Mouse (Mus musculus): ENCODE results near the gene Six3. TPM values are rescaled to one million over a fixed set of nuclear protein-coding genes. Genes with fewer than 3 reads are reported as not detected.

The Six3 gene
- polyA plus RNA-seq, 1 experiment from 2014 or later, result not detected

- H3K27ac ChIP-seq (replicated peaks), result no peak overlapping the region
- no peak for DNase-seq (ENCODE audit: low spot score)
- H3K4me2 ChIP-seq (replicated peaks; ENCODE audit: low read depth), result no peak overlapping the region
- H3K9ac ChIP-seq (ENCODE audit: low read length), result no peak overlapping the region
- H3K4me1 ChIP-seq (replicated peaks; ENCODE audit: control insufficient read depth, insufficient read depth), result no peaks in the 10 kb centered on the region
- no peaks in the 10 kb centered on the region for H3K36me3 ChIP-seq (ENCODE audit: control insufficient read depth, insufficient read depth, low read length)
- no peaks in the 10 kb centered on the region for H3K9me3 ChIP-seq (ENCODE audit: control insufficient read depth, low read length)
- TF ChIP-seq EP300 (optimal IDR thresholded peaks at IDR 0.05) (no peak), CTCF (IDR thresholded peaks at IDR 0.05; ENCODE audit: low read depth) (no peak)
- 89% methylated on average over 4 of the region's 4 CpGs for WGBS
- H3K4me3 ChIP-seq (ENCODE audit: low read depth, low read length), result no peak overlapping the region
- H3K27me3 ChIP-seq (ENCODE audit: control insufficient read depth, insufficient read depth, low read length), result no peaks in the 10 kb centered on the region
- no peak for ATAC-seq (ENCODE audit: low FRiP score, low TSS enrichment)
Observed at GRCm38 (mm10) chr17:85584170-85584569, 29.2 kb upstream of the Six3 start.

- H3K4me1 ChIP-seq (replicated peaks; ENCODE audit: control insufficient read depth, insufficient read depth), result no peaks in the 10 kb centered on the region
- DNase-seq (ENCODE audit: low spot score), result no peak
- ATAC-seq (ENCODE audit: low FRiP score, low TSS enrichment), result no peak
- H3K36me3 ChIP-seq (ENCODE audit: control insufficient read depth, insufficient read depth, low read length), result no peaks in the 10 kb centered on the region
- WGBS, result 63% methylated on average over 7 of the region's 7 CpGs
- H3K27ac ChIP-seq (replicated peaks), result no peak overlapping the region
- no peak overlapping the region for H3K4me2 ChIP-seq (replicated peaks; ENCODE audit: low read depth)
- H3K4me3 ChIP-seq (ENCODE audit: low read depth, low read length), result no peak overlapping the region
- H3K9ac ChIP-seq (ENCODE audit: low read length), result no peak overlapping the region
- no peak for TF ChIP-seq EP300 (optimal IDR thresholded peaks at IDR 0.05)
- TF ChIP-seq CTCF (IDR thresholded peaks at IDR 0.05; ENCODE audit: low read depth), result no peak
- no peaks in the 10 kb centered on the region for H3K9me3 ChIP-seq (ENCODE audit: control insufficient read depth, low read length)
- no peaks in the 10 kb centered on the region for H3K27me3 ChIP-seq (ENCODE audit: control insufficient read depth, insufficient read depth, low read length)
Observed at GRCm38 (mm10) chr17:85584573-85584972, 28.8 kb upstream of the Six3 start.

- Histone ChIP-seq H3K4me3 (ENCODE audit: low read depth, low read length) (no peak overlapping the region), H3K9me3 (ENCODE audit: control insufficient read depth, low read length) (0 out of 2 replicates have a peak, but pooled peaks cover 2% of the 10 kb centered on the region), H3K27ac (replicated peaks) (no peak overlapping the region), H3K36me3 (ENCODE audit: control insufficient read depth, insufficient read depth, low read length) (no peaks in the 10 kb centered on the region), H3K27me3 (ENCODE audit: control insufficient read depth, insufficient read depth, low read length) (no peaks in the 10 kb centered on the region), H3K9ac (ENCODE audit: low read length) (no peak overlapping the region), H3K4me1 (replicated peaks; ENCODE audit: control insufficient read depth, insufficient read depth) (no peaks in the 10 kb centered on the region), H3K4me2 (replicated peaks; ENCODE audit: low read depth) (no peak overlapping the region)
- TF ChIP-seq CTCF (IDR thresholded peaks at IDR 0.05; ENCODE audit: low read depth) (no peak), EP300 (optimal IDR thresholded peaks at IDR 0.05) (no peak)
- WGBS, result 83% methylated on average over 5 of the region's 5 CpGs
- ATAC-seq (ENCODE audit: low FRiP score, low TSS enrichment) (no peak), DNase-seq (ENCODE audit: low spot score) (no peak)
Observed at GRCm38 (mm10) chr17:85585779-85586178, 27.6 kb upstream of the Six3 start.

GRCm38 (mm10) chr17:85591976-85592375, 21.4 kb upstream of the Six3 start:
- H3K4me1 ChIP-seq (replicated peaks; ENCODE audit: control insufficient read depth, insufficient read depth), result no peaks in the 10 kb centered on the region
- H3K4me2 ChIP-seq (replicated peaks; ENCODE audit: low read depth), result no peak overlapping the region
- H3K27ac ChIP-seq (replicated peaks), result no peak overlapping the region
- ATAC-seq (ENCODE audit: low FRiP score, low TSS enrichment) (no peak), DNase-seq (ENCODE audit: low spot score) (no peak)
- no peaks in the 10 kb centered on the region for H3K36me3 ChIP-seq (ENCODE audit: control insufficient read depth, insufficient read depth, low read length)
- WGBS, result 53% methylated on average over 6 of the region's 6 CpGs
- no peak overlapping the region for H3K9ac ChIP-seq (ENCODE audit: low read length)
- 0 out of 2 replicates have a peak, but pooled peaks cover 3% of the 10 kb centered on the region for H3K9me3 ChIP-seq (ENCODE audit: control insufficient read depth, low read length)
- H3K27me3 ChIP-seq (ENCODE audit: control insufficient read depth, insufficient read depth, low read length), result no peaks in the 10 kb centered on the region
- TF ChIP-seq CTCF (IDR thresholded peaks at IDR 0.05; ENCODE audit: low read depth) (no peak), EP300 (optimal IDR thresholded peaks at IDR 0.05) (no peak)
- no peak overlapping the region for H3K4me3 ChIP-seq (ENCODE audit: low read depth, low read length)

- no peaks in the 10 kb centered on the region for H3K4me1 ChIP-seq (replicated peaks; ENCODE audit: control insufficient read depth, insufficient read depth)
- no peak overlapping the region for H3K4me3 ChIP-seq (ENCODE audit: low read depth, low read length)
- DNase-seq (ENCODE audit: low spot score), result no peak
- 63% methylated on average over 10 of the region's 10 CpGs for WGBS
- no peak for ATAC-seq (ENCODE audit: low FRiP score, low TSS enrichment)
- H3K27ac ChIP-seq (replicated peaks), result no peak overlapping the region
- H3K4me2 ChIP-seq (replicated peaks; ENCODE audit: low read depth), result no peak overlapping the region
- H3K27me3 ChIP-seq (ENCODE audit: control insufficient read depth, insufficient read depth, low read length), result no peaks in the 10 kb centered on the region
- TF ChIP-seq EP300 (optimal IDR thresholded peaks at IDR 0.05) (no peak), CTCF (IDR thresholded peaks at IDR 0.05; ENCODE audit: low read depth) (no peak)
- 0 out of 2 replicates have a peak, but pooled peaks cover under 1% of the 10 kb centered on the region for H3K9me3 ChIP-seq (ENCODE audit: control insufficient read depth, low read length)
- H3K36me3 ChIP-seq (ENCODE audit: control insufficient read depth, insufficient read depth, low read length), result no peaks in the 10 kb centered on the region
- no peak overlapping the region for H3K9ac ChIP-seq (ENCODE audit: low read length)
Observed at GRCm38 (mm10) chr17:85595853-85596252, 17.6 kb upstream of the Six3 start.

DNA sequence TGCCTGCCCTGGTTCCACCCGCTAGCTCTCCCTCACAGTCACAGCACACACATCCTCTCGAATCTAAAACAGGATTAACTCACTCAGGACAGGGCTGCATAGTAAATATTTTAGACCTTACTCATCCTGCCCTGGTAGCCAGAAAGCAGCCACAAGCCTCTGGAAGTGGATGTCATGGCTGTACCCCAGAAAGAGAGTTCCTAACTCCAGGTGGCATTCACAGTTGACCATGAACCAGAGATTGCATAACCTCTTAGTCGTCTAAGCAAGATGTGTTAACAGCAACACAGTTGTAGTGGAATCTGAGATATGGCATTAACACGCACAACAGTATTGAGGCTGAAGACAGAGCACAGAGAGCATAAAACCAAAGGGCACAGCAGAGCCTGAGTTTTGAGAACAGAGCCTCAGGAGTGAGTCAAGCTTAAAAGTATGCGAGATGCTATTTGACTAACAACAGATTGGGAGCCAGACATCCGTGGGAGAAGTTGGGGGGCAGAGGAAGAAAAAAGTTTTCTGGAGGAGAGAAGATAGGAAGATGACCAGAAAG, 17.0 kb upstream of the Six3 start:
- DNase-seq (ENCODE audit: low spot score) (no peak), ATAC-seq (ENCODE audit: low FRiP score, low TSS enrichment) (no peak)
- Histone ChIP-seq H3K9ac (ENCODE audit: low read length) (no peak overlapping the region), H3K9me3 (ENCODE audit: control insufficient read depth, low read length) (no peaks in the 10 kb centered on the region), H3K4me3 (ENCODE audit: low read depth, low read length) (no peak overlapping the region), H3K4me1 (replicated peaks; ENCODE audit: control insufficient read depth, insufficient read depth) (no peaks in the 10 kb centered on the region), H3K36me3 (ENCODE audit: control insufficient read depth, insufficient read depth, low read length) (no peaks in the 10 kb centered on the region), H3K27me3 (ENCODE audit: control insufficient read depth, insufficient read depth, low read length) (no peaks in the 10 kb centered on the region), H3K4me2 (replicated peaks; ENCODE audit: low read depth) (no peak overlapping the region), H3K27ac (replicated peaks) (no peak overlapping the region)
- WGBS, result 37% methylated on average over 6 of the region's 6 CpGs
- TF ChIP-seq CTCF (IDR thresholded peaks at IDR 0.05; ENCODE audit: low read depth), result no peak
- no peak for TF ChIP-seq EP300 (optimal IDR thresholded peaks at IDR 0.05)

Measured in stomach, postnatal 0 days (tissue).